Mouse (Mus musculus) kidney, postnatal 36 days (tissue): Measurements from ENCODE around the gene Diras1.

Experiments
- DNase-seq, 2 experiments: peaks; one replicate each; pipeline ENCODE4 v3.0.0; 2021 to 2022; ENCODE audit warnings: mixed read lengths in 2 of 2

The Diras1 gene

DNA sequence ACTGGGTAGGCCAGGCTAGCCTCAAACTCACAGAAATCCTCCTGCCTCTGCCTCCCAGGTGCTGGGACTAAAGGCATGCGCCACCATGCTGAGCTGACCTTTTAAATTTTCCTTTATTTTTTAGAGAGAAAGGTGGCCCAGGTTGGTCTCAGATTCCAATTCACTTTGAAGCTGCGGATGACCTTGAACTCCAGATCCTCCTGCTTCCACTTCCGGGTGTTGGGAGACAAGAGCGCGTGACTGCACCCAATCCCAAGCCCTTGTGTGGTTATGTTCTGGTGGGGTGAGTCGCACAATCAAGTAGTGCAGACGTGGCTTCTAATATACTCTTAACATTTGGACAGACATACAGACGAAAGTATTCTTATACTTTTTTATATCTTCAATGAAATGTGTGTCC is 29.0 kb downstream of the Diras1 start:
- no peak for DNase-seq

DNA sequence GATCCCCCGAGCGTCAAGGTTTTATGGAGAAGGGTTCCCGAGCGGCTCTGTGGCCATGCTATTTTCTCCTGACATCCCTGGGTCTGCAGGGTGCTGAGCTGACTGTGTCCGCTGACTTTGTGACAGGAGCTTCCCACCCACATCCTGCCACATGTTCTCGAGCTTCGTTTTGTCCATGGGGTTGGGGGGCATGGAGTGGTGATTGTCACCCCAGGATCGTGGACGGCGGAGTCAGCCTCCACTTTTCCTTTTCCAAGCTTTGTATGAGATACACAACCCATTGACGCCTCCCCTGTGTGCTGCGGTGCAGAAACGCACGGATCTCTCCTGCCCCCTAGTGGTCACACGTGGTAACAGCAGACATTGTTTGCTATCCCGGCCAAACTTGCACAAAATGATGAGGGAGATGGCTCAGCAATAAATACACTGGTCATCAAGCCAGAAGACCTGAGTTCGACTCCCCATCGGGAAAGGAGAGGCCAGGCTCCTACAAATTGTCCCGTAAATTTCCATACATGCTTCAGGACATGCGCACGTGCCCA is 30.3 kb downstream of the Diras1 start:
- DNase-seq: peak; percentile 73 to 90

DNA sequence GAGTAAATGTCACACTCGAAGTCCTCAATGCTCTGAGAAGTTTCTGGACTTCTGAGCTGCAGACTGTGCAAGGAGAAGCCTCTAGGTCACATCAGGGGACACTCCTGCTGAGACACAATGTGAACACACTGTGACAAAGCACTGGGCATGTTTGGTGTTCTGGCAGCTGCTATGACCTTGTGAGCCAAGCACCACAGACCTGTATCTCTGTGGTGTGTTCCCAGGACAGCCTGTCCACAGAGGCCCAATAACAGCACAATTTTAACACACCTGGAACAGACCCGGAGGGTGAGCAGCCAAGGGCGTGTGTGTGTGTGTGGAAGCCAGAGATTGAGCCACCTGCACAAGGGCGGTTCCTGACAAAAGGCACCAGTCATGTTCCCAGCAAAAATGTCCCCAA is 30.8 kb downstream of the Diras1 start:
- no peak for DNase-seq

DNA sequence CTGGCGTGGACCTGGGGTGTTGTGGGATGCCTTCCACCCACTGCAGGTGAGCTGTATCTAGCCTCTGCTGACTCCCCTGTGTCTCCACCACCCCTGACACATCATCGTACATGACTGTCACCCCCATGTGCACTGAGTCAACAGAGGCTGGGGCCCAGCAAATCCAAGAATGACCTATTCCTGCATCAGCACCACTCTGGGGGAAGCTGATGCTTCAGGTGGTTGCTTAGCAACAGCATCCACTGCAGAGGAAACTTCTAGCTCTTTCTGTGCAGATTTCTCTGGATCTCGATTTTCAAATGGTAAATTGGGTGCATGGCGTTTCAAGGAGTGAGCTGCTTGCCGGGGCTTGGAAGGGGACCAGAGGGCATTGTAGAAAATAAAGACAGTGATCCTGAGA is 32.2 kb downstream of the Diras1 start:
- no peak for DNase-seq

GRCm38 (mm10) chr10:80991945-80992344 is 33.5 kb downstream of the Diras1 start:
- DNase-seq: no peak

DNA sequence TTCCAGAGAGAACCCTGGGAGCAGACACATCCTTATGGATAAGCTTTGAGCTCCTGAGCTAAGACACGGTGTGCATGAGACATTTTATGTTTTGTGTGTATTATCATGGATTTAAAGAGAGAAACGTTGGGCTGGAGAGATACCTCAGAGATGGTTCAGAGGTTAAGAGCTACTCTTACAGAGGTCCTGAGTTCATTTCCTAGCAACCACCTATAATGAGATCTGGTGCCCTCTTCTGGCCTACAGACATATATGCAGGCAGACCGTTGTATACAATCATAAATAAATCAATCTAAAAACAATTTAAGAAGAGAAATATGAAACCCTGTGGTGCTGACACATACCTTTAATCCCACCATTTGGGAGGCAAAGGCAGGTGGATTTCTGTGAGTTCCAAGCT is 34.5 kb downstream of the Diras1 start:
- DNase-seq: no peak

DNA sequence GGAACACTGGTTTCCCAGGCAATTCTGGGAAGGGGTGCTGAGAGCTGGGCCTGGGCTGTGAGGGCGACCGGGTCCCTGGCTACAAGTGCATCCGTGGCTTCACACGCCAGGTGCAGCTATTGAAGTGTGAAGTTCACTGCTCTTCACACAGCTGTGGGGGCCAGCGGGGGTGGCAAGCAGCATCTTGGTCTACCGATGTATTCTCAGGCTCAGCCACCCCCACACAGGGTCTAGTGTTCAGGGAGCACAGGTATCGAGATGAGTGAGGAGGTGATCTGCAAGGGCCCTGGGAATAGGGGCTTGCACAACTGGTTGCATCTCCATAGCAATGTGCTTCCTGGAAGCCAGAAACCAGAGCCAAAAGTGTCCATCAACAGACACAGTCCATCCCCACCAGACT is 35.1 kb downstream of the Diras1 start:
- DNase-seq: no peak

DNA sequence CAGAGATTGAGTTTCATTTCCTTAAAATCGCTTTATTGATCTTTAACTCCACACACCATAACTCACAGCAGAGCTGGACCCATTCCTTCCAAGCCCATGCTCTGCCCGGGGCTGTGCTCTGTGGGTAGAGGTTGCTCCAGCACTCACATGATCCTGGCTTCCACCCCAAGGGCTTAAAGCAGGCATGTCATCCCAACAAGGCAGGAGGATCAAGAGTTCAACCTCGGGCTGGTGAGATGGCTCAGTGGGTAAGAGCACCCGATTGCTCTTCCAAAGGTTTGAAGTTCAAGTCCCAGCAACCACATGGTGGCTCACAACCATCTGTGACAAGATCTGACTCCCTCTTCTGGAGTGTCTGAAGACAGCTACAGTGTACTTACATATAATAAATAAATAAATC is 35.6 kb downstream of the Diras1 start:
- peak in 1 of 2 experiments; percentile 21 for DNase-seq

DNA sequence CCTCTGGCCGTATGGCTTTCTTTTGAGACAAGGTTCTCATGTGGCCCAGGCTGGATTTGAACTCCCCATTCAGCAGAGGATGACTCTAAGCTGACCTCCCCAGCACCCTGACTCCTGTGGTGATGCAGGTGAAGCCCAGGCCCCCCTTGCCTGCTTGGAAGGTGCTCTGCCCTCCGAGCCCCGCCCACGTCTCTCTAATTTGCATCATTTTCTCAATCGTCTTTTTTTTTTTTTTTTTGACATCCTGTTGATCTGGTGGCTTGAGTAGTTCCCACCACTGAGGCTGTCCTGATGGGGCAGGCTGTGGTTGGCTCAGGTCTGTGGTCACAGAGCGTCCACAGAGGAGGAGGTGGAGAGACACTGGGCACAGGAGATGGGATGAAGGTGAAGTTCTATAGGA is 36.0 kb downstream of the Diras1 start:
- no peak for DNase-seq

DNA sequence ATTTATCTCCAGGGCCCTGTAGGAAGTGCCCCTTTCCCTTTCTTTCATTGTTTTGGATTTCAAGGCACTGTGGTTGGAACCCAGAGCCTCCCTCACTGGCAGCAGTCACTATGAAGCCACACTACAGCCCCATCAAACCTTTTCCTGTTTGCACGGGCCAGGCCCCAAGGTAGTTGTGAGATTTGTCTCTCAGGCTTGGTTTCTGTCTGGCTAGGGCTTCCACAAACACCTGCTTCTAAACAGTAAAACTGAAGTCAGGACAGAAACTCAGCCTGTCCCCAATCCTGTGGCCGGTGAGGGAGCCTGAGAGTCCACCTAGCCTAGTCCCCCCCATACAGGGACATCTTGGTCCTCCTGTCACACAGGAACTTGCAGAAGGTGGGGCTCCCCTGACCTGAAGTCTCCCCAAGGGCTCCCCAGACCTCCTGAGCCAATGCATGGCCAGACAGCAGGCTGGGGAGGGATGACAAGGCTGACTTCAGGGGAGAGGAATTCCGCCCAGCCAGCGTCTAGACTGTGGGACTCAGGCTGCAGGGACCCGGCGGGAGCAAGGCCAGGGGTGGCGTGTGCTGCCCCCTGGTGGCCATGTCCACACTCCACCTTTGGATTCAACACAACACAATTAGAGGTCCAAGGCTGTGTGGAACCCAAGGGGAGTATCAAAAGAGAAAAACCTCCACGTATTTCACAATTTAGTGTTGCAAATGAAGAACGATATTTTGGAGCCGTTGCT is 37.6 kb downstream of the Diras1 start:
- DNase-seq: peak; percentile 88 to 92

GRCm38 (mm10) chr10:80986754-80987153 is 38.7 kb downstream of the Diras1 start:
- DNase-seq: peak; percentile 78 to 81

- DNase-seq: no peak
Observed at GRCm38 (mm10) chr10:80985970-80986701, 39.3 kb downstream of the Diras1 start.

GRCm38 (mm10) chr10:80985241-80985969 is 40.1 kb downstream of the Diras1 start:
- DNase-seq: peak; percentile 46 to 67

- no peak for DNase-seq
Observed at GRCm38 (mm10) chr10:80984223-80984622, 41.2 kb downstream of the Diras1 start.

DNA sequence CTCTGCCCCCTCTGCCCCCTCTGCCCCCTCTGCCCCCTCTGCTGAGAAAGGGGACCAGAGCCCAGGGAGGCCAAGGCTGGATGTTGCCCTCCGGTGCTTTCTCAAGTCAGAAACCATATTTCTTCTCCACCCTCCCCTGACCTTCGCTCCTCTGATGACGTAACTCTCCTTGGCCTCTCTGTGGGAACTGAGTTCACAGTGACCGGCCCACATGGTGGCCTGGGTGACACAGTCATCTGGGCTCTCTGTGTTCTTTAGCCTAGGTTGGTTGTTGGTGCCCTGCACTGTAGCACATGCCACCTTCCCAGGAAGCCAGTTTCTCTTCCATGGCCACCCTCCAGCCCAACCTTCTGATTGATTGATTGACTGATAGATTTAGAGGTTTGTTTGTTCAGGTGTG is 43.1 kb downstream of the Diras1 start:
- DNase-seq: peak; percentile 65 to 72

GRCm38 (mm10) chr10:80981564-80982112 is 43.8 kb downstream of the Diras1 start:
- no peak for DNase-seq

- DNase-seq: peak; percentile 79 to 87
Observed at GRCm38 (mm10) chr10:80975478-80975877, 50.0 kb downstream of the Diras1 start.

- DNase-seq: peak in 1 of 2 experiments; percentile 38
Observed at GRCm38 (mm10) chr10:80973722-80974121, 51.7 kb downstream of the Diras1 start.

DNA sequence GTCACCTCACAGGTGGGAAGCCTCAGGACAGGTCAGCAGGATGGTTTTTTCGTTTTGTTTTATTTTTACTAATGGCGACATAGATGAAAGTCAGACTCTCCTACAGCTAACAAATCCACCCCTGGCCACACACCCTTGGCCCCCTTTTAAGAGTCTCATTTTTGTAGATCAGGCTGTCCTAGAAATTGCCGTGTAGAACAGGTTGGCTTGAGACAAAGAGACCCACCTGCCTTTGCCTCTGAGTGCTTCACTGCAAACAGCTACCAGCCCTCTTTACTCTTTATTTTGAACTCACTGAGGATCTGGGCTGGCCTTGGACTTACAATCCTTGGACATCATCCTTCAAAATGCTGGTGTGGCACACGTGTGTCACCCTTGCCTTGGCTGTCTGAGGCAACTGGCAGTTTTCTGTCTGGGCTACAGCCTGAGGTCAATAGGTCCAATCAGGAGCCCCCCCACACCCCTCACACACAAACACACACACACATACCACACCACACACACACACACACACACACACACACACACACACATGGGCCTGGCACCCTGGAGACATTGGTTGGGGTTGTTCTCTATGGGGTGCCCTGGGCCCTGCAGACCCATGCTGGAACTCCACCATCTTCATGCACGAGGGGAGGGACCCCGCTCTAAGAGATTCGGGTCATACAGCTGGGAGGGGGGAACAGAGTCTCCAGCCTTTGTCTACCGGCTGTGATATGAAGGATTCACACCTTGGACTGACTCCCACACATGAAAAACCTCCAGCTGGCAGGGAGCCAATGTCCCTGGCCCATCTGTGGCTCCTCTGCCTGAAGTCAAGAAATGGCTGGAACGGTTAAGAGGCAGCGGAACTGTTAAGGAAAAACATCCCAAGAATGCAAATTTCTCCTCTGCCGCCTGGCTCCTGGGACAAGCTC is 53.1 kb downstream of the Diras1 start:
- peak; percentile 55 to 80 for DNase-seq

DNA sequence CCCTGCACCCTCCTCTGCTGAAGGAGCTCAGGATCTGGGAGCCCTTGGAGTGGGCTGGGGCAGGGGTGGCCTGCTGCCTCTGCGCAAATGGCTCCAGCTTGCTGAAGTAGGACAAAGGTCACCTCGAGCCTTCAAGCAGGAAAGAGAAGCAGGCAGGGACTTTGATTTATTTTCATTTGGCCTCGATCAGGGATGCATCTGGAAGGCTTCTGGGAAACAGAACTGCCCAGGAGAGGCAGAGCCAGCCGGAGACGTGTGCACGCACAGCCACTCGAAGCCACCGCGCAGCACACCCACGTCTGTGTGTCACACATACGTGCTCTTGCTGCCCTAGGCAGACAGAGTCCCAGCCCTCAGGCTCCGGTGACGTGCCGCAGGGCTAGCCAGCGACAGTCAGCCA is 53.9 kb downstream of the Diras1 start:
- DNase-seq: peak; percentile 77 to 87

DNA sequence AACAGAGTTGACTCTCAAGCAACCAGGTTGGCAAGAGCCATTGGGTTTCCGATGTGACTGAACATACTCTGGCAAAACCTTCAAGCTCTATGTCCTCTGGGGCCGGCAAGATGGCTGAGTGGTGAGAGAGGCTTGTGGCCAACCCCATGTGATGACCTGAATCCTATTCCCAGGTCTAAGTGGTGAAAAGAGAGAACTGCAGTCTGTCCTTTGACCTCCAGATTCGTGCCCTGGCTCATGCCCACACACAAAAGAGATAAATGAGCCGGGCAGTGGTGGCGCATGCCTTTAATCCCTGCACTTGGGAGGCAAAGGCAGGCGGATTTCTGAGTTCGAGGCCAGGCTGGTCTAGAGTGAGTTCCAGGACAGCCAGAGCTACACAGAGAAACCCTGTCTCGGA is 55.3 kb downstream of the Diras1 start:
- no peak for DNase-seq
